Mouse (Mus musculus) forebrain, embryonic 13.5 days (tissue): ENCODE results near the gene Psmc3. TPM values are rescaled to one million over a fixed set of nuclear protein-coding genes. Genes with fewer than 3 reads are reported as not detected.
"Not testable (repeated sequence)": the region's sequence is repeated elsewhere in the genome, so short reads cannot be mapped to it uniquely, and the experiment has no call there.

Source experiments
- ATAC-seq: fragments of 200-750 bp; cut with Nextera tagmentation; 2 replicates; pipeline ENCODE4 v1.8.0; 2017
- H3K27ac ChIP-seq: fragments of 300-500 bp; sonication (generic); 2 replicates; pipeline ENCODE4 v1.5.1; 2015; ENCODE audit warnings: inconsistent platforms, mild to moderate bottlenecking, moderate library complexity
- H3K27me3 ChIP-seq: fragments of 300-500 bp; sonication (generic); 2 replicates; pipeline ENCODE4 v1.6.1; 2015; ENCODE audit warnings: mild to moderate bottlenecking, inconsistent platforms
- H3K36me3 ChIP-seq: fragments of 300-500 bp; sonication (generic); 2 replicates; pipeline ENCODE4 v1.6.1; 2015; ENCODE audit warnings: mild to moderate bottlenecking, inconsistent platforms; ENCODE audit not compliant: poor library complexity, severe bottlenecking
- H3K4me1 ChIP-seq: fragments of 300-500 bp; sonication (generic); 2 replicates; pipeline ENCODE4 v1.6.1; 2015; ENCODE audit warnings: inconsistent platforms
- H3K4me2 ChIP-seq: fragments of 300-500 bp; sonication (generic); 2 replicates; pipeline ENCODE4 v1.6.1; 2015; ENCODE audit warnings: inconsistent platforms, mild to moderate bottlenecking, moderate library complexity
- H3K4me3 ChIP-seq: fragments of 300-500 bp; sonication (generic); 2 replicates; pipeline ENCODE4 v1.5.1; 2015; ENCODE audit warnings: mild to moderate bottlenecking, inconsistent platforms
- H3K9ac ChIP-seq: fragments of 300-500 bp; sonication (generic); 2 replicates; pipeline ENCODE4 v1.6.1; 2015; ENCODE audit warnings: mild to moderate bottlenecking, inconsistent platforms
- H3K9me3 ChIP-seq: fragments of 300-500 bp; sonication (generic); replicated peaks from 2 replicates; pipeline ENCODE4 v1.6.1; 2016; ENCODE audit warnings: inconsistent platforms
- WGBS: fragments of 180-500 bp; shearing (Covaris S2); methylation state at CpG from one replicate; pipeline ENCODE4 v1.1.7; 2015; 5-methylcytosine and 5-hydroxymethylcytosine counted together
- polyA plus RNA-seq: library from polyadenylated mRNA; unstranded; fragments of >200 nt; fragmentation: Nextera tagmentation; extraction: Ambion mirVana; gene quantifications from 2 replicates; pipeline ENCODE4 v1.2.1, GENCODE M21; 2015

Psmc3 gene
- polyA plus RNA-seq, 1 experiment from 2014 or later = 277 TPM

DNA sequence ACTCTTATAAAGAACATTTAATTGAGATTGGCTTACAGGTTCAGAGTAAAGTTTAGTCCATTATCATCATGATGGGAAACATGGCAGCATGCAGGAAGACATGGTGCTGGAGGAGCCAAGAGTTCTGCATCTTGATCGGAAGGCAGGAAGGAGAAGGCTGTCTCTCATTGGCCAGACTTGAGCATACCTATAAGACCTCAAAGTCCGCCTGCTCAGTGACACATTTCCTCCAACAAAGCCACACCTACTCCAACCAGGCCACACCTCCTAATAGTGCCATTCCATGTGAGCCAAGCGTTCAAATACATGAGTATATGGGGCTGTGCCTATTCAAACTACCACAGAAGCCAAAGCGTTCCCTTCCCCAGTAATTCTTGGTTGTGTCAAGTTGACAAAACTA, 22.6 kb upstream of the Psmc3 start:
- 80% methylated on average over 4 of the region's 4 CpGs for WGBS
- H3K9ac ChIP-seq = no peak overlapping the region
- no peak for ATAC-seq
- no peak overlapping the region for H3K4me2 ChIP-seq
- H3K9me3 ChIP-seq = no peaks in the 10 kb centered on the region
- H3K27me3 ChIP-seq = no peaks in the 10 kb centered on the region
- no peaks in the 10 kb centered on the region for H3K4me1 ChIP-seq
- H3K36me3 ChIP-seq = no peaks in the 10 kb centered on the region
- no peak overlapping the region for H3K27ac ChIP-seq
- H3K4me3 ChIP-seq = no peak overlapping the region

DNA sequence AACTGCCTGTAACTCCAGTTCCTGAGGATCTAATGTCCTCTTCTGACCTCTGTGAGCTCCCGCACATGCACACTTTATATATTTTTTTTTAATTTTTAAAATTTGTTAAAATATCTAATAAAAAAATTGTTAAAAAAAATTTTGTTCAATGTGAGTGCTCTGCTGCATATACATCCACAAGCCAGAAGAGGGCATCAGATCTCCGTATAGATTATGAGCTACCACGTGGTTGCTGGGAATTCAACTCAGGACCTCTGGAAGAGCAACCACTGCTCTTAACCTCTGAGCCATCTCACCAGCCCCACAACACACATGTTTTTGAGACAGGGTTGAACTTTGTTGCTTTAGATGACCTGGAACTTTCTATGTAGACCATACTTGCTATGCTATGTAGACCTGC, 20.8 kb upstream of the Psmc3 start:
- Histone ChIP-seq H3K27me3 (no peaks in the 10 kb centered on the region), H3K27ac (no peak overlapping the region), H3K9me3 (no peaks in the 10 kb centered on the region), H3K4me3 (no peak overlapping the region), H3K4me1 (no peaks in the 10 kb centered on the region), H3K36me3 (no peaks in the 10 kb centered on the region), H3K9ac (no peak overlapping the region), H3K4me2 (no peak overlapping the region)
- ATAC-seq = no peak
- 19% methylated on average over 3 of the region's 3 CpGs for WGBS

DNA sequence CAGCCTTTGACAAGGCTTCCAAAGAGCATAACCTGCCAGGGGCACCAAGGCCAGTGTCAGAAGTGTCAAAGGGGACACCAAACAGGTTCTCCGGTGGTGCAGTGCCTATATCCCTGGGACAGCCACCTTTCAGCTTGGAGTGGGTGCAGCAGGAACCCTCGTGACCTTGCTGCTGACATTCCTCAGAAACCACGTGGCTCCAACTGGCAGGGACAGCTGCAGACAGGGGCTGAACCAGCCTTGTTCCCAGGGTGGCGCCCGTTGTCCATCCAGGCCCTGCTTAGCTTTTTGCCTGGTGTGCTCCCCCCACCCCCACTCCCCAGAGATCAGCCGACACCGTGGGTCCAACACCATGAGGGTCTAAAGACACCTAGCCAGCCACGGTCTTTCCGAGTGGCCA, 18.4 kb upstream of the Psmc3 start, which contains the start of gene Rapsn:
Gene Rapsn, plus strand, starts transcription at position 236 of the 400 bp plus-strand sequence.
- no peak within 1 kb of the TSS for H3K4me3 ChIP-seq
- H3K9ac ChIP-seq = no peak within 1 kb of the TSS
- no peak within 1 kb of the TSS for H3K4me2 ChIP-seq
- H3K27me3 ChIP-seq = no peaks in the 10 kb centered on the region
- no peaks in the 10 kb centered on the region for H3K36me3 ChIP-seq
- no peaks in the 10 kb centered on the region for H3K9me3 ChIP-seq
- no peaks in the 10 kb centered on the region for H3K4me1 ChIP-seq
- H3K27ac ChIP-seq = no peak within 1 kb of the TSS
- 75% methylated on average over 9 of the region's 9 CpGs for WGBS
- ATAC-seq = no peak

DNA sequence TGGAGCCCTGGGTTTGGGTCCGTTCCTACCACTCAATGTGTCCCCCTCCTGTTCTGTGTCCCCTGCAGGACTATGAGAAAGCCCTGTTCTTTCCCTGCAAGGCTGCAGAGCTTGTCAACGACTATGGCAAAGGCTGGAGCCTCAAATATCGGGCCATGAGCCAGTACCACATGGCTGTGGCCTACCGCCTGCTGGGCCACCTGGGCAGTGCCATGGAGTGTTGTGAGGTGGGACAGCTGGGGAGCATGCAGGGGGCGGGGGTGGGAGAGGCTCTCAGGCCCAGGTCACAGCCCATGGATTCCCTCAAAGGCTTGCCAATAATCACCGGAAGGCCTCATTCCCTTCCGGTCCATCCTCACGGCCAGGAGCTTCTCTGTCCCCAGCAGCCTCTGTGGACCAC, 12.0 kb upstream of the Psmc3 start:
- Histone ChIP-seq H3K27ac (no peak overlapping the region), H3K4me2 (no peak overlapping the region), H3K4me3 (no peak overlapping the region), H3K9ac (no peak overlapping the region), H3K36me3 (no peaks in the 10 kb centered on the region), H3K27me3 (no peaks in the 10 kb centered on the region), H3K9me3 (no peaks in the 10 kb centered on the region), H3K4me1 (no peaks in the 10 kb centered on the region)
- ATAC-seq = no peak
- 66% methylated on average over 8 of the region's 8 CpGs for WGBS

DNA sequence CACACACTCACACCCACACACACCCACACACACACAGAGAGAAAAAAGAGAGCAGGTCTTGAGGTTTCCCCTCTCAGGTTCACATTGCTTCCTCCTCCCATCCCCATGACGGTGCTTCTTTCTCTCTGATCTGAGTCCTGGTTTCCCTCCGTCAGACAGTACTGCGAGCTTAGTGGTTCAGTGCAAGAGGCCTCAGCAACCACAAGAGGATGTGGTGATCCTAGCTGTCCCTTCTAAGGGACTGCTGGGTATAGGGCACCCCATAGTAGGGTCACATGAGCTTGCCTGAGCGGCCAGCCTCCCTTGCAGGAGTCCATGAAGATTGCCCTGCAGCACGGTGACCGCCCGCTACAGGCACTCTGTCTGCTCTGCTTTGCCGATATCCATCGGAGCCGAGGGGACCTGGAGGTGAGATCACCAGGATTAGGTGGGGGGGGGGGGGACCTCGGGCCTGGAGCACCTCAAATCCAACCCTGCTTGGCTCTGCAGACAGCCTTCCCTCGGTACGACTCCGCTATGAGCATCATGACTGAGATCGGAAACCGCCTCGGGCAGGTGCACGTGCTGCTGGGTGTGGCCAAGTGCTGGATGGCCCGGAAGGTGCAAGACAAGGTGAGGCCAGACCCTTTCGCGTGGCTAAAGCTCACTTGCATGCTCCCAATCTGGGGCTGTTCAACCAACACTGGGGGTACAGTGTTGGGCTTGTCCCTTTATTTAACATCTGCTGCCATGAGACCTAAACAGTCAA, 11.0 kb upstream of the Psmc3 start:
- H3K4me2 ChIP-seq = no peak overlapping the region
- no peak overlapping the region for H3K4me3 ChIP-seq
- 71% methylated on average over 21 of the region's 21 CpGs for WGBS
- no peaks in the 10 kb centered on the region for H3K9me3 ChIP-seq
- H3K27ac ChIP-seq = no peak overlapping the region
- H3K4me1 ChIP-seq = no peaks in the 10 kb centered on the region
- no peak for ATAC-seq
- H3K36me3 ChIP-seq = no peaks in the 10 kb centered on the region
- H3K27me3 ChIP-seq = no peaks in the 10 kb centered on the region
- H3K9ac ChIP-seq = no peak overlapping the region

DNA sequence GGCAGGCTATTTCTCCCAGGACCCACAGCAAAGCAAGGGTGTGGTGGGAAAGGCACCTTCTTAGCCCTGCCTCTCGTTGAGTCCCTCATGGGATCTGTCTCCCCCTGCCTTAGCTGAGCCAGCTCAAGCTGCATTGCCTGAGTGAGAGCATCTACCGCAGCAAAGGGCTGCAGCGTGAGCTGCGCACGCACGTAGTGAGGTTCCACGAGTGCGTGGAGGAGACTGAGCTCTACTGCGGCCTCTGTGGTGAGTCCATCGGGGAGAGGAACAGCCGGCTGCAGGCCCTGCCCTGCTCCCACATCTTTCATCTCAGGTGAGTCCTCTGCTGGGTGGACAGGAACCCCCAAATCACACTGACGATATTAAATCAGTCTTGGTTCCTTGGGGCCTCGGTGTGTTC, 9.1 kb upstream of the Psmc3 start:
- H3K36me3 ChIP-seq = no peaks in the 10 kb centered on the region
- no peak overlapping the region for H3K4me2 ChIP-seq
- H3K4me1 ChIP-seq = no peaks in the 10 kb centered on the region
- no peaks in the 10 kb centered on the region for H3K27me3 ChIP-seq
- no peaks in the 10 kb centered on the region for H3K9me3 ChIP-seq
- ATAC-seq = no peak
- H3K9ac ChIP-seq = no peak overlapping the region
- H3K27ac ChIP-seq = no peak overlapping the region
- H3K4me3 ChIP-seq = no peak overlapping the region
- WGBS = 87% methylated on average over 13 of the region's 13 CpGs

DNA sequence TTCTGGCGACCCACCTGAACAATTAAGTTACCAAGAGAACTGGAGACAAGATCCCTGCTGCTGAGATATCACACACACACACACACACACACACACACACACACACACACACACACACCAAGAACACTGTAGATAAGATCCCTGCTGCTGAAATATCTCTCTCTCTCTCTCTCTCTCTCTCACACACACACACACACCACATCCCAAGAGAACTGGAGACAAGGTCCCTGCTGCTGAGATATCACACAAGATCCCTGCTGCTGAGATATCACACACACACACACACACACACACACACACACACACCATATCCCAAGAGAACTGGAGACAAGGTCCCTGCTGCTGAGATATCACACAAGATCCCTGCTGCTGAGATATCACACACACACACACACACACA, 8.0 kb upstream of the Psmc3 start:
- H3K27ac ChIP-seq, H3K36me3 ChIP-seq, H3K9me3 ChIP-seq, H3K4me3 ChIP-seq, H3K27me3 ChIP-seq, H3K4me1 ChIP-seq, H3K4me2 ChIP-seq, H3K9ac ChIP-seq, ATAC-seq: not testable (repeated sequence)
- 93% methylated on average over 1 of the region's 1 CpGs for WGBS

DNA sequence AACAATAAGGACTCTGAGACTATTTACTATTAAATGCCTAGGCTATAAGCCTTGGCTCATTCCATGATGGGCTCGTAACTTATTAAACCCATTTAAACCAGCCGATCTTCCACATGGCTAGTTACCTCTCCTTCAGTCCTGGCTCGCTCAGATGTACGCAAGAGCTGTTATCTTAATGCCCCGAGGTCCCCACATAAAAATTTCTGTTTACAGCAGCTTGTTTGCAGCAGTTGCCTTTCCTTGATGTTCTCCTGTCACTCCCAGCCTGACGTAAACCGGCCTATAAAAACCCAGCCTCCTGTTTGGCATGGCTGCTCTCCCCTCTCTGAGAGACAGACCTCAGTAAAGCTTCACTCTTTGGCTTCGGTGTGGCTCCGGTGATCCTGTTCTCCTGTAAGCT, 6.5 kb upstream of the Psmc3 start:
- no peak overlapping the region for H3K4me3 ChIP-seq
- 77% methylated on average over 9 of the region's 9 CpGs for WGBS
- H3K27ac ChIP-seq = no peak overlapping the region
- H3K36me3 ChIP-seq = peaks cover 8% of the 10 kb centered on the region
- no peak for ATAC-seq
- no peaks in the 10 kb centered on the region for H3K27me3 ChIP-seq
- H3K9ac ChIP-seq = no peak overlapping the region
- H3K4me2 ChIP-seq = no peak overlapping the region
- H3K4me1 ChIP-seq = no peaks in the 10 kb centered on the region
- H3K9me3 ChIP-seq = no peaks in the 10 kb centered on the region

DNA sequence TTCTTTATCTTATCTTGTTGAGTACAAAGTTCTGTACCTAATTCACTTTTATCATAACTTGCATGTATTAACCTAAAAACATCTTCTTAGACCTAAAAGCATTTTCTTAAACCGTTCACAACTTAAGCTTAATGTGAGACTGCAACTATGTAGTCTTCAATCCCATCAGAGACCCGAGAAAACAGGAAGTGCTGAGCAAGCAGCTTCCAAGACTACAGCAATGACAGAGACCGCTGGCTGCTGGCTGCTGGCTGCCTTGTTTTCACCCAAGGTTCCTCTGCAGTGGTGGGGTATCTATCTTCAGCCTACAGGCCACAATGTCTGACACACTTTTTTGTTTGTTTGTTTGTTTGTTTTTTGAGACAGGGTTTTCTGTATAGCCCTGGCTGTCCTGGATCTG, 1.9 kb upstream of the Psmc3 start:
- peaks cover 17% of the 10 kb centered on the region for H3K4me1 ChIP-seq

DNA sequence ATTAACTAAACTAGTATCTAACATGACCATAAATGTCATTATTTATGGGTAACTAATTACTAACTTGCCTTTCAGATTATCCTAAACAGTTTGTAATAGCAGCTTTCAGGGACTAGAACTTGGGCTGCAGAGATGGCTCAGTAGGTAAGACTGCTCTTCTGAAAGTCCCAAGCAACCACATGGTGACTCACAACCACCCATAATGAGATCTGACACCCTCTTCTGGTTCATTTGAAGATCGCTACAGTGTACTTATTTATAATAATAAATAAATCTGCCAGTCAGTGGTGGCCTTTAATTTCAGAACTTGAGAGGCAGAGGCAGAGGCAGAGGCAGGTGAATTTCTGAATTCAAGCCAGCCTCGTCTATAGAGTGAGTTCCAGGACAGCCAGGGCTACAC, 1.1 kb upstream of the Psmc3 start:
- peaks cover 32% of the 10 kb centered on the region for H3K36me3 ChIP-seq
- no peak overlapping the region for H3K27ac ChIP-seq
- peak overlapping the region; percentile 61 for H3K4me3 ChIP-seq
- no peak overlapping the region for H3K9ac ChIP-seq
- H3K9me3 ChIP-seq = no peaks in the 10 kb centered on the region
- WGBS = 60% methylated on average over 2 of the region's 2 CpGs
- H3K27me3 ChIP-seq = no peaks in the 10 kb centered on the region
- ATAC-seq = no peak
- peak overlapping the region; percentile 84 for H3K4me2 ChIP-seq
- H3K4me1 ChIP-seq = peaks cover 17% of the 10 kb centered on the region

More for the DNA sequence above, 1.9 kb upstream of the Psmc3 start:
- Histone ChIP-seq H3K4me2 (no peak overlapping the region), H3K9ac (no peak overlapping the region), H3K27me3 (no peaks in the 10 kb centered on the region), H3K27ac (no peak overlapping the region), H3K9me3 (no peaks in the 10 kb centered on the region), H3K36me3 (peaks cover 24% of the 10 kb centered on the region), H3K4me3 (no peak overlapping the region)
- no peak for ATAC-seq
- 93% methylated on average over 3 of the region's 3 CpGs for WGBS

DNA sequence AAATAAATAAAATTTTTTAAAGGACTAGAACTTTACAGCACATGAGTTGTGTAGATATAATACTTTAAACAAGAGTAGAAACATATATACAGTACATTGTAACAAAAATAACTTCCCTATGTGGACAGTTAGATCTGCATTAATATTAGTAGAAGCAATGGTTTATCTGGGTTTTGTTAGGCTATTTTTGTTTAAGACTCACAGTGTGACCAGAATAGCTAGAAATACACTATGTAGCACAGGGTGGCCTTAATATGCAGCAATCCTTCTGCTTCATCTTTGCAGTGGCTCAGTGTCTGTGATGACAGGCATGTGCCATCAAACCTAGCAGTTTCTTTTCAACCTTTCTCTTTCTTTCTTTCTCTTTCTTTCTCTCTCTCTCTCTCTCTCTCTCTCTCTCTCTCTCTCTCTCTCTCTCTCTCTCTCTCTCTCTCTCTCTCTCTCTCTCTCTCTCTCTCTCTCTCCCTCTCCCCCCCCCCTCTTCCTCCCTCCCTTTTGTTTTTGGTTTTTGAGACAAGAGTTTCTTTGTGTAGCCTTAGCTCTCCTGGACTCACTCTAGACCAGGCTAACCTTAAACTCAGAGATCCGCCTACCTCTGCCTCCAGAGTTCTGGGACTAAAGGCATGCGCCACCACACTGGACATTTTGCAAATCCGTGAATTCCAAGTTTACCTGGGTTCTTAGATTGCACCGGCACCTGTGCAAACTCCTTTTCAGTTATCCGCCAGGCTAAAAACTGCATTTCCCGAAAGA, 452 bp upstream of the Psmc3 start:
- Histone ChIP-seq H3K4me3 (peak overlapping the region; percentile 61), H3K9me3 (no peaks in the 10 kb centered on the region), H3K9ac (peak overlapping the region; percentile 73), H3K27ac (no peak overlapping the region), H3K27me3 (no peaks in the 10 kb centered on the region), H3K4me1 (peaks cover 17% of the 10 kb centered on the region), H3K4me2 (peak overlapping the region; percentile 84), H3K36me3 (peaks cover 38% of the 10 kb centered on the region)
- peak; percentile 77 for ATAC-seq
- WGBS = 0% methylated on average over 6 of the region's 6 CpGs

DNA sequence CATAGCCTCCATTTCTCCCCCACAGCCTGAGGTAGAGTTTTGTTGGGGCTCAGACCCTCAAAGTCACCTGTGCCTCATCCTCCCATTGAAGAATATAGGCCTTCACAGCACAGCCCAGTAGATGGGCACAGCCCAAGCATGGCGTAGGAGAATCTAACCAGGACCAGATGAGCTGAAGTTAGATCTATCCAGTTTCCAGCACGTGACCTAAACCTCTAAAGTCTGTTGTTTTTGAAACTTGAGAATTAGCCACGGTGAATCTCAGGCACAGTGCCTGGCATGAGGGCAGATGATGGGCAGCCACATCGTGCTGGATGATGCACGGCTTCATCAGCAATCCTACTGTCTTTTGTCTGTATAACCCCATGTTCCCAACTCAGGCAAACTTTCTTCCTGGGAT, 4.6 kb downstream of the Psmc3 start:
- peaks cover 13% of the 10 kb centered on the region for H3K4me1 ChIP-seq
- H3K27ac ChIP-seq = no peak overlapping the region
- no peak overlapping the region for H3K9ac ChIP-seq
- H3K36me3 ChIP-seq = peaks cover 82% of the 10 kb centered on the region
- no peak for ATAC-seq
- H3K27me3 ChIP-seq = no peaks in the 10 kb centered on the region
- WGBS = 93% methylated on average over 5 of the region's 5 CpGs
- no peak overlapping the region for H3K4me2 ChIP-seq
- no peaks in the 10 kb centered on the region for H3K9me3 ChIP-seq
- no peak overlapping the region for H3K4me3 ChIP-seq
